Mouse (Mus musculus) liver, postnatal 0 days (tissue): ENCODE results near the gene Cntn5.

ENCODE experiments used
- CTCF ChIP-seq: sonication (generic); IDR thresholded peaks from 2 replicates; pipeline ENCODE4 v1.5.1; 2016; ENCODE audit warnings: antibody characterized with exemption, low read depth
- EP300 ChIP-seq: IDR thresholded peaks from 2 replicates; pipeline ENCODE4 v1.6.1; 2016; ENCODE audit warnings: antibody characterized with exemption, low read depth, mild to moderate bottlenecking

DNA sequence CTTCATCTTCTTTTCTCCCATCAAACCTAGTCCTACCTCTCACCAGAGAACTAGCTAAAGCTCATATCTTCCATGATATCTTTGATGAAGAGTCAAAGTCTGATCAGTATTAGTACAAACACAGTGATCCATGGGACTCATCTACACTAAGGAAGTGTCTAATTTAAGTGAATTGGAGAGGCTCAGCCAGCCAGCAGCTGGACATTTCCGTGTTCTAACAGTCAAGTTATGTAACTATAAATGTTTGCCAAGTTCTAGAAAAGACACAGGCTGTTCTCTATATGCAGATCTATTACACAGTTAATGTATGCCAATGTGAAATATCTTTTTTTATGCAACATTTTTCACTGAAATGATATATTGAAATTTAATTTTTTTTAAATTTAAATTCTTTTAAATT is 959.7 kb downstream of the Cntn5 start:
- TF ChIP-seq CTCF (no peak), EP300 (no peak)
